Mouse (Mus musculus) G1E (cell line): ENCODE measurements around the gene Dpf3. TPM values are rescaled to one million over a fixed set of nuclear protein-coding genes. Genes with fewer than 3 reads are reported as not detected.

Source experiments
- ATAC-seq: 2 replicates; pipeline ENCODE4 v1.8.0; 2016; ENCODE audit warnings: mild to moderate bottlenecking; ENCODE audit not compliant: insufficient number of reproducible peaks, poor library complexity, low FRiP score, severe bottlenecking; ENCODE audit errors: extremely low read depth
- DNase-seq: peaks from one replicate; pipeline ENCODE4 v3.0.0; 2012; ENCODE audit warnings: low spot score
- H3K27me3 ChIP-seq: 2 replicates; pipeline ENCODE4 v1.6.1; 2012; ENCODE audit warnings: mild to moderate bottlenecking, low read length, inconsistent platforms; ENCODE audit not compliant: insufficient read depth
- H3K36me3 ChIP-seq: replicated peaks from 2 replicates; pipeline ENCODE3; 2012; ENCODE audit warnings: mild to moderate bottlenecking, inconsistent platforms
- H3K4me1 ChIP-seq: 2 replicates; pipeline ENCODE4 v1.6.1; 2012; ENCODE audit warnings: low read depth, low read length, inconsistent platforms, mixed read lengths; ENCODE audit not compliant: insufficient read depth
- H3K4me3 ChIP-seq: 2 replicates; pipeline ENCODE4 v1.5.1; 2012; ENCODE audit warnings: low read depth, mild to moderate bottlenecking, inconsistent platforms, low read length, moderate library complexity, mixed read lengths
- H3K9me3 ChIP-seq: replicated peaks from 2 replicates; pipeline ENCODE4 v1.6.1; 2012; ENCODE audit warnings: inconsistent platforms
- CTCF ChIP-seq: IDR thresholded peaks from 2 replicates; pipeline ENCODE4 v1.5.1; 2012; ENCODE audit warnings: low read depth, low read length, inconsistent platforms, mixed read lengths
- GATA1 ChIP-seq: IDR thresholded peaks from 2 replicates; pipeline ENCODE4 v1.6.1; 2012; ENCODE audit warnings: borderline replicate concordance, low read length, inconsistent platforms, mixed read lengths
- GATA2 ChIP-seq: IDR thresholded peaks from 2 replicates; pipeline ENCODE4 v1.6.1; 2012; ENCODE audit warnings: low read depth, low read length, inconsistent platforms, borderline replicate concordance
- POLR2AphosphoS5 ChIP-seq: IDR thresholded peaks from 2 replicates; pipeline ENCODE4 v1.6.1; 2012; ENCODE audit warnings: low read depth, low read length, inconsistent platforms; ENCODE audit not compliant: insufficient replicate concordance
- TAL1 ChIP-seq: conservative IDR thresholded peaks from 2 replicates; pipeline ENCODE4 v1.6.1; 2012; ENCODE audit warnings: low read depth, low read length, inconsistent platforms, mixed read lengths
- polyA plus RNA-seq: library from polyadenylated mRNA; stranded (reverse); fragments of >175 nt; gene quantifications from 2 replicates; pipeline ENCODE4 v1.2.3, GENCODE M21; 2012
- total RNA-seq, 2 experiments: library from RNA; stranded (forward) in 1 of 2; stranded (reverse) in 1 of 2; fragments of 200-1000 nt in 1 of 2; fragments of >200 nt in 1 of 2; fragmentation: Nextera tagmentation in 1 of 2; gene quantifications; 2 replicates each; pipeline ENCODE4 v1.2.3; 2014 to 2017

The Dpf3 gene
- total RNA-seq (2014; fragmentation: Nextera tagmentation) (11.7 and 19.7 TPM in 2 replicates), total RNA-seq (2017) (8.1 and 8.8 TPM in 2 replicates), polyA plus RNA-seq (12.8 and 13.8 TPM in 2 replicates)

DNA sequence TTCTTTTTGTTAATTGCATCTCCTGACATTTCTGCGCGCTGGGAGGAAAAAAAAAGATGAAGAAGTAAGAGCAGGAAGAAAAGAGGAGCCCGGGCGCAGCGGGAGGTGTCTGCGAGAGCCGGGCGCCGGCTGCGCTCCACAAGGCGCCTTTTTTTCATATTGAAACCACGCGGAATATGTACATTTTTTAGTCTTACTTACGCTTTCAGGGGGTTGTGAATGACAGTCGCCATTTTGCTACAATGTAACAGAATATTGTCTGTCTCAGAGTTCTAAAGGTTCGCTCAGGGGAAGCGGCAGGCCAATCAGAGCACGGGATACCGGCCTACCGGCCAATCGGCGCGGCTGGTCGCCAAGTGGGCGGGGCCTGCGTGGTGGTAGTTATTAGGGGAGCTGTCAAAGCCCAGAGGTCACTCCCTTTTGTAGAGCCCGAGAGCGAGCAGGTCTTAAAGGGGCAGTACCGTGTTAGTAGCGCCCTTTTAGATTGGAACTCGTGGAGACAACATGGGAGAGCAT is at the start of gene Dpf3:
Gene Dpf3 (minus strand): TSS at position 241 of the 516 bp plus-strand sequence.
- Histone ChIP-seq H3K36me3 (no peaks in the 10 kb centered on the region), H3K4me3 (peak within 1 kb of the TSS; percentile 84), H3K4me1 (peaks cover 56% of the 10 kb centered on the region), H3K27me3 (peaks cover 29% of the 10 kb centered on the region), H3K9me3 (peaks cover 7% of the 10 kb centered on the region)
- TF ChIP-seq POLR2AphosphoS5 (no peak), GATA2 (no peak), TAL1 (no peak), CTCF (no peak), GATA1 (no peak)
- DNase-seq (peak; percentile 100), ATAC-seq (peak; percentile 96)

DNA sequence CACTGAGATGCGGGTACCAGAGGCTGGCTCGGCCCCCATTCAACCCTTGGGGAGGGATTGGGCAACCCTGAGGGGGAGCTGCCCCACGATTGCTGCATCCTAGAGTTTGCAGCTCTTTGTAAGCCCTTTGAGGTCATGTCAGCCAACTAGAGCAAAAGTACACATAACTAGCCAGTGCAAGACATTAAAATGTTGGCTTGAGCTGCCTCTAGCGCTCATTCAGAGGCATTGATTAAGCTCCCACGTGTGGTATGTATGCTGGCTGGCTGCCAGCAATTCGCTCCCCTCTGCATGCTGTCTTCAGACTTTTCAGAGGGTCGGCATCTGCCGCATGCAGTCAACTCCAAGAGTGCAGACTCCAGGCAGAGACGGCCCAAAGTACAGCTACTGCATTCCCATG is 48.5 kb upstream of the Dpf3 start:
- Histone ChIP-seq H3K9me3 (no peaks in the 10 kb centered on the region), H3K4me1 (no peaks in the 10 kb centered on the region), H3K4me3 (no peak overlapping the region), H3K36me3 (peaks cover 95% of the 10 kb centered on the region), H3K27me3 (no peaks in the 10 kb centered on the region)
- no peak for DNase-seq
- TF ChIP-seq CTCF (no peak), TAL1 (no peak), GATA2 (no peak), GATA1 (no peak), POLR2AphosphoS5 (no peak)
- ATAC-seq, result no peak

DNA sequence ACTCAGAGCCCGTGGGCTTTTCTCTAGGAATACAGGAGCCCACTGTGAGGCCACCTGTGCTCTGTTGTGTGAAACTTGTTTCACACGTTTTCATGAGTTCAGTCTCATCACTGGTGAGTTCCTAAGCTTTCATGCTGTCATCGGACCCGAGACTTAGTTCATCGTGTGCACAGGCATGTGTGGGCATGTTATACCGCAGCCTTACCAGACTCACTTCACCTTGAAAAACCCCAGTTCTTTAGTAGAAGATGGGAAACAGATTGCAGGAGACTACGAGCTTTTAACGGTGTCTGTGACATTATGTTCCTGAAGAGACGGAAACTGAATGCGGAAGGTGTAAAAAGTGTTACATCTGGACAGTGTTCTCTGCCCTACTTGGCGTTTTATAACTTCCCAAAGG is 47.9 kb upstream of the Dpf3 start:
- Histone ChIP-seq H3K4me1 (no peaks in the 10 kb centered on the region), H3K27me3 (no peaks in the 10 kb centered on the region), H3K4me3 (no peak overlapping the region), H3K36me3 (peaks cover 93% of the 10 kb centered on the region), H3K9me3 (no peaks in the 10 kb centered on the region)
- no peak for ATAC-seq
- TF ChIP-seq CTCF (no peak), TAL1 (no peak), GATA1 (no peak), POLR2AphosphoS5 (no peak), GATA2 (no peak)
- DNase-seq, result no peak

DNA sequence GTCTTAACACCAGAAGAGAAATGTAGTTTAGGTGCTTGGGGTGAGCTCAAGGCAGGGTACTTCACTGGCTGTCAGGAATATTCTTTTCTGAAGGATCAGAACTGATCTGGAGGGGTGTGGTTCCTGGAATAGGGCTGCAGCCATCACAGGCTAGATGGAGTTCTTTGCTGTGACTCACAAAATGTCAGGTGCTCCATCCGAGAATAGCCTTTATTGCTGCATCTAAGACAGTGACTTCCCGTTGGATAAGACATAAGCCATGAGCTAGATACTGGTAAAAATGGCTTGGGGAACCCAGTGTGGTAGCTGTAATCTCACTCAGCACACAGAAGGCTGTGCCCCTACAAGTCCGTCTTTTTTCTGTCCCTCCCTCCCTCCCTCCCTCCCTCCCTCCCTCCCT is 46.7 kb upstream of the Dpf3 start:
- H3K9me3 ChIP-seq, result no peaks in the 10 kb centered on the region
- DNase-seq, result no peak
- TF ChIP-seq CTCF (no peak), GATA2 (no peak), GATA1 (no peak), POLR2AphosphoS5 (no peak), TAL1 (no peak)
- H3K4me3 ChIP-seq, result no peak overlapping the region
- no peak for ATAC-seq
- peaks cover 91% of the 10 kb centered on the region for H3K36me3 ChIP-seq
- peaks cover 3% of the 10 kb centered on the region; the same call in 1 of the 2 replicates for H3K4me1 ChIP-seq
- H3K27me3 ChIP-seq, result no peaks in the 10 kb centered on the region

- H3K9me3 ChIP-seq, result no peaks in the 10 kb centered on the region
- no peak for TF ChIP-seq POLR2AphosphoS5
- TF ChIP-seq GATA1, result no peak
- DNase-seq, result no peak
- ATAC-seq, result no peak
- H3K4me1 ChIP-seq, result peaks cover 8% of the 10 kb centered on the region; the same call in 1 of the 2 replicates
- no peaks in the 10 kb centered on the region for H3K27me3 ChIP-seq
- H3K36me3 ChIP-seq, result peaks cover 91% of the 10 kb centered on the region
- no peak overlapping the region for H3K4me3 ChIP-seq
Measured at GRCm38 (mm10) chr12:83532966-83533365, 45.5 kb upstream of the Dpf3 start.

DNA sequence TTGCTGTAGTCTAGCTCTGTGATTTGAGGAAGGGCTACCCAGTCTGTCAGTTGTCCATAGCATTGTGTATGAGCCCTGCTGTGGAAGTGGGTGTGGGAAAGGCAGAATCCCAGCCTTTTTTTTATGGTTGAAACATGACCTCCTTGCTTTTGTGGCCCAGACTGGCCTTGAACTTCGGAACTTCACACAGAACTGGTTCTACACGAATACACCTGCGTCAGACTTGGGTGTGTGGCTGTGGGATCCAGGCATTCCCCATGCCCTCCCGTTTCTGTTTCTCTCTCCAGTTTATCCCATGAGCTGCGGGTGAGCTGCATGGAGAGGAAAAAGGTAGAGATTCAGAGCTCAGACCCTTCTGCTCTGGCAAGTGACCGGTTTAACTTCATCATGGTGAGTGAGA is 44.5 kb upstream of the Dpf3 start:
- no peak for DNase-seq
- H3K27me3 ChIP-seq, result no peaks in the 10 kb centered on the region
- TF ChIP-seq POLR2AphosphoS5 (no peak), GATA2 (no peak), CTCF (no peak), GATA1 (no peak), TAL1 (no peak)
- H3K36me3 ChIP-seq, result peaks cover 91% of the 10 kb centered on the region
- H3K4me1 ChIP-seq, result peaks cover 15% of the 10 kb centered on the region; the same call in 1 of the 2 replicates
- no peak for ATAC-seq
- H3K9me3 ChIP-seq, result no peaks in the 10 kb centered on the region
- no peak overlapping the region for H3K4me3 ChIP-seq

- no peak for DNase-seq
- TF ChIP-seq POLR2AphosphoS5 (no peak), TAL1 (no peak), GATA1 (no peak), CTCF (no peak), GATA2 (no peak)
- ATAC-seq, result no peak
- Histone ChIP-seq H3K4me3 (no peak overlapping the region), H3K27me3 (no peaks in the 10 kb centered on the region), H3K36me3 (peaks cover 88% of the 10 kb centered on the region), H3K4me1 (peaks cover 44% of the 10 kb centered on the region), H3K9me3 (no peaks in the 10 kb centered on the region)
Measured at GRCm38 (mm10) chr12:83528665-83529064, 41.1 kb upstream of the Dpf3 start.
